Mouse (Mus musculus) MEL (cell line): ENCODE results near the gene Rfx7. TPM values are rescaled to one million over a fixed set of nuclear protein-coding genes. Genes with fewer than 3 reads are reported as not detected.

ENCODE experiments used
- DNase-seq: peaks from one replicate; pipeline ENCODE4 v3.0.0; 2011; ENCODE audit warnings: low read depth, low spot score
- H3K27ac ChIP-seq: 2 replicates; pipeline ENCODE4 v1.5.1; 2012; ENCODE audit warnings: low read depth, mild to moderate bottlenecking, control low read depth, low read length, moderate library complexity; ENCODE audit not compliant: control insufficient read depth
- H3K27me3 ChIP-seq, 2 experiments: fragments of 150-350 bp in 1 of 2; sonication (generic) in 1 of 2; 2 replicates each; pipeline ENCODE4 v1.6.1; 2012; ENCODE audit warnings: low read length in 2 of 2, mild to moderate bottlenecking in 2 of 2, improper control_type of control experiment in 1 of 2, moderate library complexity in 1 of 2; ENCODE audit not compliant: insufficient read depth in 2 of 2, control insufficient read depth in 1 of 2
- H3K36me3 ChIP-seq, 2 experiments: 2 replicates each; pipeline ENCODE4 v1.6.1; 2012 to 2014; ENCODE audit warnings: low read length in 2 of 2, improper control_type of control experiment in 1 of 2, inconsistent platforms in 1 of 2, mild to moderate bottlenecking in 1 of 2; ENCODE audit not compliant: insufficient read depth in 2 of 2, control insufficient read depth in 1 of 2
- H3K4me1 ChIP-seq, 2 experiments: fragments of 150-350 bp in 1 of 2; sonication (generic) in 1 of 2; 2 replicates each; pipeline ENCODE4 v1.6.1; 2012; ENCODE audit warnings: low read length in 2 of 2, improper control_type of control experiment in 1 of 2, mild to moderate bottlenecking in 1 of 2; ENCODE audit not compliant: insufficient read depth in 2 of 2, control insufficient read depth in 1 of 2
- H3K4me3 ChIP-seq, 2 experiments: fragments of 150-350 bp in 1 of 2; sonication (generic) in 1 of 2; 2 replicates each; pipeline ENCODE4 v1.5.1; 2012; ENCODE audit warnings: low read depth in 2 of 2, low read length in 2 of 2, mild to moderate bottlenecking in 2 of 2, moderate library complexity in 2 of 2, control low read depth in 1 of 2, improper control_type of control experiment in 1 of 2; ENCODE audit not compliant: control insufficient read depth in 1 of 2, insufficient read depth in 1 of 2
- H3K79me2 ChIP-seq: 2 replicates; pipeline ENCODE4 v1.6.1; 2012; ENCODE audit warnings: mild to moderate bottlenecking, low read length, moderate library complexity; ENCODE audit not compliant: control insufficient read depth, poor library complexity, insufficient read depth
- H3K9ac ChIP-seq: 2 replicates; pipeline ENCODE4 v1.6.1; 2012; ENCODE audit warnings: low read depth, mild to moderate bottlenecking, control low read depth, low read length, moderate library complexity; ENCODE audit not compliant: control insufficient read depth, poor library complexity, severe bottlenecking
- H3K9me3 ChIP-seq: fragments of 150-350 bp; sonication (generic); replicated peaks from 2 replicates; pipeline ENCODE4 v1.6.1; 2012; ENCODE audit warnings: mild to moderate bottlenecking, low read length, improper control_type of control experiment, moderate library complexity; ENCODE audit not compliant: insufficient read depth
- BHLHE40 ChIP-seq: IDR thresholded peaks from 2 replicates; pipeline ENCODE4 v1.6.1; 2012; ENCODE audit warnings: low read depth, mild to moderate bottlenecking, inconsistent platforms, low read length, improper control_type of control experiment, borderline replicate concordance
- CHD1 ChIP-seq: IDR thresholded peaks from 2 replicates; pipeline ENCODE4 v1.6.1; 2012; ENCODE audit warnings: low read depth, mild to moderate bottlenecking, inconsistent platforms, low read length, improper control_type of control experiment
- CHD2 ChIP-seq: IDR thresholded peaks from 2 replicates; pipeline ENCODE4 v1.6.1; 2011; ENCODE audit warnings: low read length, improper control_type of control experiment
- CTCF ChIP-seq, 3 experiments: IDR thresholded peaks in 2 of 3; conservative IDR thresholded peaks in 1 of 3; 2 replicates each; pipeline ENCODE4 v1.5.1; 2011 to 2012; ENCODE audit warnings: low read length in 3 of 3, low read depth in 2 of 3, mild to moderate bottlenecking in 2 of 3, improper control_type of control experiment in 1 of 3, inconsistent platforms in 1 of 3, mixed read lengths in 1 of 3, moderate library complexity in 1 of 3; ENCODE audit not compliant: control insufficient read depth in 1 of 3, insufficient read depth in 1 of 3, poor library complexity in 1 of 3, severe bottlenecking in 1 of 3
- E2F4 ChIP-seq: IDR thresholded peaks from 2 replicates; pipeline ENCODE4 v1.6.1; 2011; ENCODE audit warnings: low read depth, low read length, improper control_type of control experiment, borderline replicate concordance
- ELF1 ChIP-seq: IDR thresholded peaks from 2 replicates; pipeline ENCODE4 v1.6.1; 2014; ENCODE audit warnings: low read depth, mild to moderate bottlenecking, inconsistent platforms, low read length, improper control_type of control experiment, moderate library complexity
- EP300 ChIP-seq, 2 experiments: IDR thresholded peaks; 2 replicates each; pipeline ENCODE4 v1.6.1; 2011; ENCODE audit warnings: improper control_type of control experiment in 2 of 2, low read length in 2 of 2, low read depth in 1 of 2, mild to moderate bottlenecking in 1 of 2
- ETS1 ChIP-seq: IDR thresholded peaks from 2 replicates; pipeline ENCODE4 v1.6.1; 2012; ENCODE audit warnings: low read depth, mild to moderate bottlenecking, inconsistent platforms, low read length, improper control_type of control experiment, moderate library complexity
- GABPA ChIP-seq: IDR thresholded peaks from 2 replicates; pipeline ENCODE4 v1.6.1; 2012; ENCODE audit warnings: low read depth, mild to moderate bottlenecking, inconsistent platforms, low read length, improper control_type of control experiment, moderate library complexity
- GATA1 ChIP-seq: IDR thresholded peaks from 2 replicates; pipeline ENCODE4 v1.6.1; 2011; ENCODE audit warnings: low read depth, low read length, improper control_type of control experiment
- HCFC1 ChIP-seq: IDR thresholded peaks from 2 replicates; pipeline ENCODE4 v1.6.1; 2012; ENCODE audit warnings: low read depth, mild to moderate bottlenecking, inconsistent platforms, low read length, improper control_type of control experiment, moderate library complexity
- JUND ChIP-seq: IDR thresholded peaks from 2 replicates; pipeline ENCODE4 v1.6.1; 2011; ENCODE audit warnings: low read depth, mild to moderate bottlenecking, improper control_type of control experiment, low read length
- KAT2A ChIP-seq: conservative IDR thresholded peaks from 2 replicates; pipeline ENCODE4 v1.6.1; 2012; ENCODE audit warnings: low read depth, low read length, improper control_type of control experiment, inconsistent platforms
- MAFK ChIP-seq: IDR thresholded peaks from 2 replicates; pipeline ENCODE4 v1.6.1; 2011; ENCODE audit warnings: low read depth, mild to moderate bottlenecking, low read length, improper control_type of control experiment, borderline replicate concordance
- MAX ChIP-seq: IDR thresholded peaks from 2 replicates; pipeline ENCODE4 v1.6.1; 2011; ENCODE audit warnings: low read length, improper control_type of control experiment
- MAZ ChIP-seq: IDR thresholded peaks from 2 replicates; pipeline ENCODE4 v1.6.1; 2012; ENCODE audit warnings: low read depth, mild to moderate bottlenecking, inconsistent platforms, low read length, improper control_type of control experiment
- MEF2A ChIP-seq: IDR thresholded peaks from 2 replicates; pipeline ENCODE4 v1.6.1; 2014; ENCODE audit warnings: low read depth, mild to moderate bottlenecking, inconsistent platforms, low read length, improper control_type of control experiment; ENCODE audit not compliant: poor library complexity, insufficient replicate concordance, severe bottlenecking; ENCODE audit errors: extremely low read depth
- MXI1 ChIP-seq: IDR thresholded peaks from 2 replicates; pipeline ENCODE4 v1.6.1; 2011; ENCODE audit warnings: mild to moderate bottlenecking, low read depth, low read length, improper control_type of control experiment
- MYB ChIP-seq: IDR thresholded peaks from 2 replicates; pipeline ENCODE4 v1.6.1; 2011; ENCODE audit warnings: mild to moderate bottlenecking, low read depth, low read length, improper control_type of control experiment
- MYC ChIP-seq: IDR thresholded peaks from 2 replicates; pipeline ENCODE4 v1.6.1; 2011; ENCODE audit warnings: low read depth, mild to moderate bottlenecking, low read length, improper control_type of control experiment, moderate library complexity
- NELFE ChIP-seq: IDR thresholded peaks from 2 replicates; pipeline ENCODE4 v1.6.1; 2011; ENCODE audit warnings: low read depth, low read length, improper control_type of control experiment
- NRF1 ChIP-seq: IDR thresholded peaks from 2 replicates; pipeline ENCODE4 v1.6.1; 2014; ENCODE audit warnings: low read depth, mild to moderate bottlenecking, inconsistent platforms, low read length, improper control_type of control experiment, moderate library complexity; ENCODE audit not compliant: poor library complexity, insufficient read depth, severe bottlenecking
- POLR2A ChIP-seq, 2 experiments: IDR thresholded peaks; 2 replicates each; pipeline ENCODE4 v1.6.1; 2011 to 2012; ENCODE audit warnings: low read length in 2 of 2, mild to moderate bottlenecking in 2 of 2, control low read depth in 1 of 2, improper control_type of control experiment in 1 of 2, low read depth in 1 of 2, moderate library complexity in 1 of 2; ENCODE audit not compliant: control insufficient read depth in 1 of 2, insufficient read depth in 1 of 2, poor library complexity in 1 of 2
- POLR2AphosphoS2 ChIP-seq: IDR thresholded peaks from 2 replicates; pipeline ENCODE4 v1.6.1; 2011; ENCODE audit warnings: low read length, improper control_type of control experiment
- POLR2AphosphoS5 ChIP-seq: IDR thresholded peaks from 2 replicates; pipeline ENCODE4 v1.6.1; 2012; ENCODE audit warnings: low read depth, borderline replicate concordance, mild to moderate bottlenecking, inconsistent platforms, low read length, moderate library complexity, mixed read lengths
- RAD21 ChIP-seq: IDR thresholded peaks from 2 replicates; pipeline ENCODE4 v1.6.1; 2011; ENCODE audit warnings: mild to moderate bottlenecking, low read depth, low read length, improper control_type of control experiment
- SMC3 ChIP-seq: IDR thresholded peaks from 2 replicates; pipeline ENCODE4 v1.6.1; 2011; ENCODE audit warnings: low read depth, low read length, improper control_type of control experiment
- TBP ChIP-seq: IDR thresholded peaks from 2 replicates; pipeline ENCODE4 v1.8.0; 2011; ENCODE audit warnings: low read depth, low read length, improper control_type of control experiment
- TCF12 ChIP-seq: IDR thresholded peaks from 2 replicates; pipeline ENCODE4 v1.6.1; 2014; ENCODE audit warnings: low read depth, mild to moderate bottlenecking, inconsistent platforms, low read length, improper control_type of control experiment, moderate library complexity
- UBTF ChIP-seq: IDR thresholded peaks from 2 replicates; pipeline ENCODE4 v1.6.1; 2012; ENCODE audit warnings: low read depth, mild to moderate bottlenecking, inconsistent platforms, low read length, improper control_type of control experiment, moderate library complexity, borderline replicate concordance; ENCODE audit not compliant: insufficient read depth
- USF2 ChIP-seq, 2 experiments: IDR thresholded peaks; 2 replicates each; pipeline ENCODE4 v1.6.1; 2011 to 2012; ENCODE audit warnings: improper control_type of control experiment in 2 of 2, low read length in 2 of 2, borderline replicate concordance in 1 of 2, inconsistent platforms in 1 of 2, low read depth in 1 of 2, mild to moderate bottlenecking in 1 of 2; ENCODE audit not compliant: insufficient read depth in 1 of 2
- ZC3H11A ChIP-seq: IDR thresholded peaks from 2 replicates; pipeline ENCODE4 v1.6.1; 2012; ENCODE audit warnings: low read depth, mild to moderate bottlenecking, inconsistent platforms, low read length, improper control_type of control experiment
- ZKSCAN1 ChIP-seq: IDR thresholded peaks from 2 replicates; pipeline ENCODE4 v1.6.1; 2012; ENCODE audit warnings: low read depth, mild to moderate bottlenecking, inconsistent platforms, low read length, improper control_type of control experiment, moderate library complexity
- ZMIZ1 ChIP-seq: IDR thresholded peaks from 2 replicates; pipeline ENCODE4 v1.6.1; 2012; ENCODE audit warnings: low read depth, mild to moderate bottlenecking, inconsistent platforms, low read length, improper control_type of control experiment, moderate library complexity
- ZNF384 ChIP-seq: IDR thresholded peaks from 2 replicates; pipeline ENCODE4 v1.6.1; 2012; ENCODE audit warnings: low read depth, mild to moderate bottlenecking, inconsistent platforms, low read length, improper control_type of control experiment
- polyA plus RNA-seq, 2 experiments: library from polyadenylated mRNA; stranded (reverse) in 1 of 2; unstranded in 1 of 2; fragments of >175 nt in 1 of 2; fragments of >200 nt in 1 of 2; gene quantifications; 2 replicates each; pipeline versions ENCODE4 v1.2.1 to v1.2.4; 2012; ENCODE audit warnings: low replicate concordance in 2 of 2, low read depth in 1 of 2; ENCODE audit not compliant: insufficient read length in 2 of 2, insufficient read depth in 1 of 2, missing spikeins in 1 of 2
- total RNA-seq: library from RNA; depleted of rRNA; stranded (reverse); fragments of 300-350 nt; gene quantifications from 2 replicates; pipeline ENCODE4 v1.2.3, GENCODE M21; 2012

Rfx7 gene
- total and polyA plus RNA-seq, 3 experiments, result 6.2 to 30.5 (median 19.9) TPM

DNA sequence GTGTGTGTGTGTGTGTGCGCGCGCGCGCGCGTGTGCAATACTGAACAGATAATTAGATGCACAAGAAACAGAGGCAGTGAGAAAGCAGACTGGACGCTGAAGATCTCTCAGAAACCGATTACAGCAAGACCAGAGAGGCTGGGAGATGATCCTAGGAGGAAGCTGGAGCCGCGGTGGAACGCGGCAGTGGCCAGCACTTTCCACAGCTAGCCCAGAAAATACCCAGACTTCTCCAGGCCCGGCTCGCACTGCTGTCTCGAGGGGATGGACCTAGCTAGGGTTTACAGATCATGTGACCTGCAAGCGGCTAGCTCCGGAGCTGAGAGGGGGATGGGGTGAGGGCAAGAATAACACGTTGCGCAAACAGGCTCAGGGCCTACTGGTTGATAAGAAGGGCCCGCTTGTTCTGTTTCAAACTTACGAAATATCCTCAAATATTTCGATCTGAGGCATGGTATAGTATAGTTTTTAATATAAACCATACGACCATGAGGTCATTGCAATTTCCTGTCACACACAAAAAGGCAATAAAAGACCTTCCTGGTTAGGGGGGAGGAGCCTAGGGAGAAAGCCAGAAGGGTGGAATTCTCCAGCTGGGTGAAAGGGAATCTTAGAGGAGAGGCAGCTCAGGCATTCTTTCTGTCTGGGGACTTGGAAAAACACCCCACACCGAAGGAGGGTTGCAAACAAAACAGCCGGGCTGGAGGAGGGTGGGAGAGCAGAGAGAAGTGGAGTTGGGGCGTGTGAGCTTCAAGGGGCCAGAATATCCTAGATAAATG, 108.0 kb downstream of the Rfx7 start:
- peak overlapping the region; percentile 79 for H3K9ac ChIP-seq
- H3K27me3 ChIP-seq, result no peaks in the 10 kb centered on the region
- H3K27ac ChIP-seq, result peak overlapping the region; percentile 72
- H3K4me1 ChIP-seq, result peaks cover 7 to 15% of the 10 kb centered on the region in 2 experiments
- DNase-seq, result peak; percentile 94
- H3K9me3 ChIP-seq, result no peaks in the 10 kb centered on the region
- peak overlapping the region; percentile 50 to 58 for H3K4me3 ChIP-seq
- peaks cover 2% of the 10 kb centered on the region; the same call in 1 of the 2 replicates for H3K79me2 ChIP-seq
- H3K36me3 ChIP-seq, result peaks cover 0 to 13% of the 10 kb centered on the region in 2 experiments; a peak in 2 of 4 replicates
- TF ChIP-seq POLR2A (IDR thresholded peaks at IDR 0.05; ENCODE audit: control insufficient read depth in 1 of 2, insufficient read depth in 1 of 2, low read depth in 1 of 2, low read length in 2 of 2, poor library complexity in 1 of 2), result peak; percentile 82 to 89
- TF ChIP-seq POLR2AphosphoS5, result no peak
- peak; percentile 47; the same call in 1 of the 2 replicates for TF ChIP-seq GATA1
- TF ChIP-seq SMC3, result no peak
- peak; percentile 89 for TF ChIP-seq MAX
- no peak for TF ChIP-seq MAZ
- no peak for TF ChIP-seq ZNF384
- TF ChIP-seq TBP, result peak; percentile 76
- peak; percentile 78 for TF ChIP-seq HCFC1
- TF ChIP-seq ZKSCAN1, result no peak
- peak; percentile 67 for TF ChIP-seq TCF12
- no peak for TF ChIP-seq E2F4
- TF ChIP-seq EP300 (IDR thresholded peaks at IDR 0.05; ENCODE audit: low read depth in 1 of 2, low read length in 2 of 2), result peak in 1 of 2 experiments; percentile 59; a peak in 1 of 4 replicates
- peak; percentile 62 for TF ChIP-seq ETS1
- TF ChIP-seq ZC3H11A, result no peak; the same call in 1 of the 2 replicates
- no peak for TF ChIP-seq GABPA
- peak; percentile 50; the same call in 1 of the 2 replicates for TF ChIP-seq NRF1
- peak; percentile 75 for TF ChIP-seq NELFE
- no peak for TF ChIP-seq CHD1
- peak; percentile 49 to 77 for TF ChIP-seq USF2 (IDR thresholded peaks at IDR 0.05; ENCODE audit: borderline replicate concordance in 1 of 2, insufficient read depth in 1 of 2, low read depth in 1 of 2, low read length in 2 of 2)
- TF ChIP-seq POLR2AphosphoS2, result peak; percentile 73; the same call in 1 of the 2 replicates
- TF ChIP-seq MXI1, result peak; percentile 80
- peak; percentile 70; the same call in 1 of the 2 replicates for TF ChIP-seq BHLHE40
- no peak for TF ChIP-seq MAFK
- TF ChIP-seq ELF1, result no peak
- TF ChIP-seq MEF2A, result no peak
- TF ChIP-seq ZMIZ1, result peak; percentile 47; the same call in 1 of the 2 replicates
- no peak for TF ChIP-seq RAD21
- peak; percentile 92 for TF ChIP-seq MYC
- no peak for TF ChIP-seq CTCF (IDR thresholded peaks at IDR 0.05 in 2 of 3, conservative IDR thresholded peaks at IDR 0.05 in 1 of 3; ENCODE audit: control insufficient read depth in 1 of 3, insufficient read depth in 1 of 3, low read depth in 2 of 3, low read length in 3 of 3, poor library complexity in 1 of 3, severe bottlenecking in 1 of 3)
- TF ChIP-seq JUND, result peak; percentile 60; the same call in 1 of the 2 replicates
- no peak for TF ChIP-seq MYB
- no peak for TF ChIP-seq KAT2A
- TF ChIP-seq UBTF, result no peak
- peak; percentile 69 for TF ChIP-seq CHD2
